Mouse (Mus musculus): ENCODE results near the gene Ttc34.

DNA sequence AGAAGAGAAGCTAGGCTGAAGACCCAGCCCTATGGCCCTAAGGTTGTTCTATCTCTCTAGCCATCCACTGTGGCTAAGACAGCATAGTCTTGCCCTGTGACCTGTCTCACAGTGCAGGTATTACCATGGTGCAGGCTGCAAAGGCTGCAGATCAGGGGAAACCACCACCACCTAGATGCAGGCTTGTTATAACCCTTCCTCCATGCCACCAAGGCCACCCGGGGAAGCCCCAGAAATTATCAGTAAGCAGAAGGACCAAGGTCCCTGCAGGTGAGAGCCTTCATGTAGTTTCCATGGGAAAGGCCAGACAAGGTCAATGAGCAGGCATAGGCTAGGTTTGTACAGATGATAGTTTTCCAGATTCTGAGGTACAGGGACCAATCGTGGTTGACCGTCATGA, 76.6 kb downstream of the Ttc34 start:
- TF ChIP-seq CTCF (IDR thresholded peaks at IDR 0.05; ENCODE audit: low read depth, low read length) (no peak), TAL1 (conservative IDR thresholded peaks at IDR 0.05; ENCODE audit: low read depth, low read length) (no peak), GATA1 (IDR thresholded peaks at IDR 0.05; ENCODE audit: borderline replicate concordance, low read length) (no peak)

All from G1E (cell line).